Comparison of ENCODE assay signal across 13 mouse cellular contexts in the genomic region with DNA sequence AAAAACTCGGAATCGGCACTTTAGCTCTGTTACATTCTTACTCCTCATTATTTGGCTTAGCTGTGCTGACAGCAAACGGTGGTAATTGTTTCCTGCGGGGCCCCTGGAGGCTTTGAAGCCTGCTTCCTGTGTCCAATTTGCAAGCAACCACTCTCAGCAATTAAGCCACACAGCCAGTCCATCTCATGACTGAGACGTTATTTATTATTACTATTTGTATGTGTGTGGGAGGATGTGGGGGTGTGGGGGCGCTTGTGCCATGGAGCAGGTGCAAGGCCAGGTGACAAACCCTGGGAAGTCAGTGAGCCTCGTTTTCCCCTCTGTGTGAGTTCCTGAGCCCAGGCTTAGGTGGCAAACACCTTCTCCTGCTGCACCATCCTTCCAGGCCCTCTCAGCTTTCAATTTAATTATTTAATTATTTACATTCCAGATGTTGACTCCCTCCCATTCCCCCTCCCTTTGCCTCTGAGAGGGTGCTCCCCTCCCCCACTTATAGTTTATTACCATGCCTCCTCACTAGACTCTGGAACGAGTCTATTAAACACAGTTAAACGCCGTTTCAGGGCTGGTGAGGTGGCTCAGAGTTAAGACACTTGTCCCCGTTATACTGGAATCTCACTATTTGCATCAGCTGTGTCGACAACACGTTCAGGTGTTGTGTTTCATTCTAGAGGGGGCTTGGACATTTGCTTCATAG. TPM values are rescaled to one million over a fixed set of nuclear protein-coding genes. Genes with fewer than 3 reads are reported as not detected.
DNase-seq lines count a peak whose midpoint lies in the region; ATAC-seq and TF ChIP-seq lines count a peak whose summit lies in the region.
"Had no signal": no experiment of that assay in that cellular context is flagged by ENCODE, and none has a peak within 500 bp of the region (broad histone marks: within the 10 kb centered on the region; RNA-seq: fewer than 3 reads in every experiment).

No protein-coding gene starts in this region.

- no peak overlapping the region for H3K9ac ChIP-seq in forebrain, embryonic 11.5 days (ENCODE audit: low read length)
- H3K9ac ChIP-seq in midbrain, embryonic 13.5 days (replicated peaks): no peak overlapping the region
- no peak overlapping the region for H3K9ac ChIP-seq in midbrain, postnatal 0 days (replicated peaks; ENCODE audit: low read length, poor library complexity, severe bottlenecking)
- no peak overlapping the region for H3K9ac ChIP-seq in hindbrain, embryonic 15.5 days
- H3K9ac ChIP-seq: heart, embryonic 13.5 days; stomach, embryonic 15.5 days had no signal

- no peaks in the 10 kb centered on the region for H3K9me3 ChIP-seq in forebrain, embryonic 11.5 days (ENCODE audit: control insufficient read depth, low read length)
- no peaks in the 10 kb centered on the region for H3K9me3 ChIP-seq in forebrain, embryonic 10.5 days
- no peaks in the 10 kb centered on the region for H3K9me3 ChIP-seq in midbrain, embryonic 13.5 days
- no peaks in the 10 kb centered on the region for H3K9me3 ChIP-seq in midbrain, postnatal 0 days (ENCODE audit: low read length)
- no peaks in the 10 kb centered on the region for H3K9me3 ChIP-seq in hindbrain, embryonic 15.5 days
- H3K9me3 ChIP-seq: heart, embryonic 13.5 days; stomach, embryonic 15.5 days had no signal

- H3K27me3 ChIP-seq in forebrain, embryonic 11.5 days (ENCODE audit: control insufficient read depth, insufficient read depth, low read length): no peaks in the 10 kb centered on the region
- peaks cover 6% of the 10 kb centered on the region; the same call in 1 of the 2 replicates for H3K27me3 ChIP-seq in forebrain, embryonic 10.5 days (ENCODE audit: poor library complexity, severe bottlenecking)
- no peaks in the 10 kb centered on the region for H3K27me3 ChIP-seq in midbrain, embryonic 13.5 days
- H3K27me3 ChIP-seq in midbrain, postnatal 0 days (ENCODE audit: insufficient read depth, low read length): no peaks in the 10 kb centered on the region
- no peaks in the 10 kb centered on the region for H3K27me3 ChIP-seq in hindbrain, embryonic 15.5 days
- H3K27me3 ChIP-seq: heart, embryonic 13.5 days; stomach, embryonic 15.5 days had no signal

- no peak overlapping the region for H3K4me2 ChIP-seq in forebrain, embryonic 11.5 days (ENCODE audit: low read depth, low read length, severe bottlenecking)
- H3K4me2 ChIP-seq in midbrain, embryonic 13.5 days (replicated peaks): no peak overlapping the region
- H3K4me2 ChIP-seq in midbrain, postnatal 0 days (ENCODE audit: low read depth, low read length, poor library complexity, severe bottlenecking): no peak overlapping the region
- no peak overlapping the region for H3K4me2 ChIP-seq in hindbrain, embryonic 15.5 days
- H3K4me2 ChIP-seq: heart, embryonic 13.5 days; stomach, embryonic 15.5 days had no signal

- no peak overlapping the region for H3K27ac ChIP-seq in forebrain, embryonic 11.5 days (ENCODE audit: low read depth, low read length)
- H3K27ac ChIP-seq in forebrain, embryonic 10.5 days: no peak overlapping the region
- no peak overlapping the region for H3K27ac ChIP-seq in midbrain, embryonic 13.5 days
- H3K27ac ChIP-seq in midbrain, postnatal 0 days (ENCODE audit: low read depth, low read length): no peak overlapping the region
- peak overlapping the region; percentile 25 for H3K27ac ChIP-seq in hindbrain, embryonic 15.5 days (replicated peaks)
- H3K27ac ChIP-seq: heart, embryonic 13.5 days; stomach, embryonic 15.5 days had no signal

- no peaks in the 10 kb centered on the region for H3K36me3 ChIP-seq in forebrain, embryonic 11.5 days (ENCODE audit: control insufficient read depth, insufficient read depth, low read length)
- no peaks in the 10 kb centered on the region for H3K36me3 ChIP-seq in forebrain, embryonic 10.5 days (replicated peaks)
- no peaks in the 10 kb centered on the region for H3K36me3 ChIP-seq in midbrain, embryonic 13.5 days
- H3K36me3 ChIP-seq in midbrain, postnatal 0 days (ENCODE audit: insufficient read depth, low read length): peaks cover 5% of the 10 kb centered on the region
- 0 out of 2 replicates have a peak, but pooled peaks cover 5% of the 10 kb centered on the region for H3K36me3 ChIP-seq in hindbrain, embryonic 15.5 days
- H3K36me3 ChIP-seq: stomach, embryonic 15.5 days had no signal

- intact Hi-C loops in left cerebral cortex, postnatal 14 days (cut with DNase I): no loop called here

- H3K4me1 ChIP-seq in forebrain, embryonic 11.5 days (replicated peaks; ENCODE audit: control insufficient read depth, insufficient read depth, low read length): peaks cover 3% of the 10 kb centered on the region; the same call in 1 of the 2 replicates
- H3K4me1 ChIP-seq in forebrain, embryonic 10.5 days: peaks cover 17% of the 10 kb centered on the region
- H3K4me1 ChIP-seq in midbrain, embryonic 13.5 days (replicated peaks): peaks cover 14% of the 10 kb centered on the region
- H3K4me1 ChIP-seq in midbrain, postnatal 0 days (ENCODE audit: insufficient read depth, low read length): no peaks in the 10 kb centered on the region
- H3K4me1 ChIP-seq in hindbrain, embryonic 15.5 days (replicated peaks): peaks cover 11% of the 10 kb centered on the region
- H3K4me1 ChIP-seq: stomach, embryonic 15.5 days had no signal

- H3K4me3 ChIP-seq in forebrain, embryonic 11.5 days (ENCODE audit: low read depth, low read length): no peak overlapping the region
- no peak overlapping the region for H3K4me3 ChIP-seq in forebrain, embryonic 10.5 days
- H3K4me3 ChIP-seq in midbrain, embryonic 13.5 days (replicated peaks): no peak overlapping the region
- H3K4me3 ChIP-seq in midbrain, postnatal 0 days (ENCODE audit: low read depth, low read length): no peak overlapping the region
- H3K4me3 ChIP-seq in hindbrain, embryonic 15.5 days: no peak overlapping the region
- H3K4me3 ChIP-seq: heart, embryonic 13.5 days; stomach, embryonic 15.5 days had no signal

- ATAC-seq in forebrain, embryonic 11.5 days (replicated peaks; ENCODE audit: low FRiP score): 0 out of 2 replicates have a peak, but pooled peaks have one; percentile 12
- ATAC-seq in midbrain, embryonic 13.5 days: 0 out of 2 replicates have a peak, but pooled peaks have one; percentile 20
- ATAC-seq in midbrain, postnatal 0 days (ENCODE audit: low FRiP score): no peak
- peak; percentile 35; the same call in 1 of the 2 replicates for ATAC-seq in hindbrain, embryonic 15.5 days (ENCODE audit: low FRiP score, low read depth)
- ATAC-seq: forebrain, embryonic 16.5 days had no signal

- 42% methylated on average over 13 of the region's 13 CpGs for WGBS in forebrain, embryonic 11.5 days
- WGBS in forebrain, embryonic 10.5 days: 46% methylated on average over 13 of the region's 13 CpGs
- 45% methylated on average over 13 of the region's 13 CpGs for WGBS in midbrain, embryonic 13.5 days
- 45% methylated on average over 13 of the region's 13 CpGs for WGBS in midbrain, postnatal 0 days
- 35% methylated on average over 13 of the region's 13 CpGs for WGBS in hindbrain, embryonic 15.5 days

- peak; percentile 67 for DNase-seq in forebrain, embryonic 11.5 days (ENCODE audit: low spot score)
- no peak for DNase-seq in forebrain, embryonic 10.5 days (ENCODE audit: extremely low spot score, low spot score)
- no peak for DNase-seq in midbrain, postnatal 0 days (ENCODE audit: low spot score)
- peak; percentile 59 for DNase-seq in retina, embryonic 14.5 days (ENCODE audit: low spot score)
- DNase-seq in heart, postnatal 4 days: no peak
- no peak for DNase-seq in left cerebral cortex, postnatal 14 days (ENCODE audit: low spot score in 2 of 2)
- DNase-seq: cerebellum, adult 2 months; lung, adult 2 months had no signal

- no peak for TF ChIP-seq CTCF in midbrain, postnatal 0 days (IDR thresholded peaks at IDR 0.05)

RNA-seq across cellular contexts. Expression of a gene that starts 18.4 kb away (rescaled TPM):
- polyA plus RNA-seq in forebrain, embryonic 11.5 days (2014; fragmentation: Nextera tagmentation; extraction: Ambion mirVana): 3.0 and 3.6 TPM in 2 replicates
- polyA plus RNA-seq in forebrain, embryonic 10.5 days (2016; fragmentation: Nextera tagmentation; extraction: Ambion mirVana): 2.3 and 2.6 TPM in 2 replicates
- 5.8 and 6.2 TPM in 2 replicates for polyA plus RNA-seq in midbrain, embryonic 13.5 days (2015; fragmentation: Nextera tagmentation; extraction: Ambion mirVana)
- total RNA-seq in midbrain, postnatal 0 days (2014; rRNA removed): 25.2 and 35.0 TPM in 2 replicates
- polyA plus RNA-seq in midbrain, postnatal 0 days (2015; fragmentation: Nextera tagmentation; extraction: Ambion mirVana): 28.5 and 28.7 TPM in 2 replicates
- 22.9 and 23.0 TPM in 2 replicates for polyA plus RNA-seq in hindbrain, embryonic 15.5 days (2015; fragmentation: Nextera tagmentation; extraction: Ambion mirVana)
- total RNA-seq in heart, postnatal 4 days (2021): 10 to 100 TPM; 38.5 to 39.8 TPM
- 10 to 100 TPM; 15.1 to 16.1 TPM for total RNA-seq in left cerebral cortex, postnatal 14 days (2021)

RNA-seq across cellular contexts. Expression of a gene that starts 32.8 kb away (rescaled TPM):
- 66.0 and 67.5 TPM in 2 replicates for polyA plus RNA-seq in forebrain, embryonic 11.5 days (2014; fragmentation: Nextera tagmentation; extraction: Ambion mirVana)
- polyA plus RNA-seq in forebrain, embryonic 10.5 days (2016; fragmentation: Nextera tagmentation; extraction: Ambion mirVana): 82.7 and 87.4 TPM in 2 replicates
- 10.7 and 11.2 TPM in 2 replicates for polyA plus RNA-seq in midbrain, embryonic 13.5 days (2015; fragmentation: Nextera tagmentation; extraction: Ambion mirVana)
- 0.94 and 5.0 TPM in 2 replicates for total RNA-seq in midbrain, postnatal 0 days (2014; rRNA removed)
- 1.2 and 1.3 TPM in 2 replicates for polyA plus RNA-seq in midbrain, postnatal 0 days (2015; fragmentation: Nextera tagmentation; extraction: Ambion mirVana)
- 5.8 and 5.9 TPM in 2 replicates for polyA plus RNA-seq in hindbrain, embryonic 15.5 days (2015; fragmentation: Nextera tagmentation; extraction: Ambion mirVana)
- 10 to 100 TPM in 1 of 2 experiments, 1 to 10 TPM in 1; 9.7 to 14.0 TPM for total RNA-seq in heart, postnatal 4 days (2021)
- total RNA-seq in left cerebral cortex, postnatal 14 days (2021): 1 to 10 TPM in 1 of 2 experiments, under 1 TPM in 1; 0.99 to 2.0 TPM

Comparison
In these comparisons a context has a peak if more than half of its experiments do, and no peak if none do; other contexts are left out.
1. DNase-seq: peak in forebrain, embryonic 11.5 days (single experiment) and retina, embryonic 14.5 days (single experiment); none in forebrain, embryonic 10.5 days (single experiment), midbrain, postnatal 0 days (single experiment), heart, postnatal 4 days (single experiment) and left cerebral cortex, postnatal 14 days (0 of 2).